Mouse (Mus musculus) hindbrain, embryonic 11.5 days (tissue): Measurements from ENCODE around the gene Ddc. TPM values are rescaled to one million over a fixed set of nuclear protein-coding genes. Genes with fewer than 3 reads are reported as not detected.

Experiments used
- ATAC-seq: fragments of 200-750 bp; cut with Nextera tagmentation; 2 replicates; pipeline ENCODE4 v1.8.0; 2017; ENCODE audit warnings: mild to moderate bottlenecking, moderate TSS enrichment, moderate library complexity; ENCODE audit not compliant: low FRiP score
- DNase-seq: peaks from one replicate; pipeline ENCODE4 v3.0.0-alpha.2; 2015; ENCODE audit warnings: low spot score
- H3K27ac ChIP-seq: fragments of 300-500 bp; sonication (generic); 2 replicates; pipeline ENCODE4 v1.5.1; 2014; ENCODE audit warnings: mild to moderate bottlenecking, low read depth, low read length
- H3K27me3 ChIP-seq: fragments of 300-500 bp; sonication (generic); 2 replicates; pipeline ENCODE4 v1.6.1; 2014; ENCODE audit warnings: mild to moderate bottlenecking, low read length, moderate library complexity, mixed read lengths; ENCODE audit not compliant: control insufficient read depth, insufficient read depth
- H3K36me3 ChIP-seq: fragments of 300-500 bp; sonication (generic); 2 replicates; pipeline ENCODE4 v1.6.1; 2014; ENCODE audit warnings: mild to moderate bottlenecking, low read length, moderate library complexity, mixed read lengths; ENCODE audit not compliant: control insufficient read depth, insufficient read depth
- H3K4me1 ChIP-seq: fragments of 300-500 bp; sonication (generic); replicated peaks from 2 replicates; pipeline ENCODE4 v1.6.1; 2014; ENCODE audit warnings: low read length, mixed read lengths; ENCODE audit not compliant: control insufficient read depth, insufficient read depth
- H3K4me2 ChIP-seq: fragments of 300-500 bp; sonication (generic); replicated peaks from 2 replicates; pipeline ENCODE4 v1.6.1; 2014; ENCODE audit warnings: mild to moderate bottlenecking, low read depth, low read length
- H3K4me3 ChIP-seq: fragments of 300-500 bp; sonication (generic); 2 replicates; pipeline ENCODE4 v1.5.1; 2014; ENCODE audit warnings: low read depth, low read length
- H3K9ac ChIP-seq: fragments of 300-500 bp; sonication (generic); 2 replicates; pipeline ENCODE4 v1.6.1; 2014; ENCODE audit warnings: low read depth, low read length
- H3K9me3 ChIP-seq: fragments of 300-500 bp; sonication (generic); 2 replicates; pipeline ENCODE4 v1.6.1; 2016; ENCODE audit warnings: low read length; ENCODE audit not compliant: control insufficient read depth
- WGBS: fragments of 180-500 bp; shearing (Covaris S2); extraction: QIAGEN DNeasy Blood & Tissue Kit; methylation state at CpG from one replicate; pipeline ENCODE4 v1.1.7; 2014; 5-methylcytosine and 5-hydroxymethylcytosine counted together
- polyA plus RNA-seq: library from polyadenylated mRNA; unstranded; fragments of >200 nt; fragmentation: Nextera tagmentation; extraction: Ambion mirVana; gene quantifications from 2 replicates; pipeline ENCODE4 v1.2.1, GENCODE M21; 2014

Ddc gene
- 8.3 and 14.3 TPM in 2 replicates for polyA plus RNA-seq

GRCm38 (mm10) chr11:11897645-11898357, at the start of gene Ddc:
Gene Ddc (minus strand): TSS chr11:11898144.
- no peaks in the 10 kb centered on the region for H3K4me1 ChIP-seq
- no peak within 1 kb of the TSS for H3K4me3 ChIP-seq
- 80% methylated on average over 12 of the region's 12 CpGs for WGBS
- ATAC-seq (no peak), DNase-seq (no peak)
- H3K4me2 ChIP-seq: no peak within 1 kb of the TSS
- H3K27ac ChIP-seq: no peak within 1 kb of the TSS
- H3K27me3 ChIP-seq: no peaks in the 10 kb centered on the region
- no peak within 1 kb of the TSS for H3K9ac ChIP-seq
- no peaks in the 10 kb centered on the region for H3K36me3 ChIP-seq
- no peaks in the 10 kb centered on the region for H3K9me3 ChIP-seq

DNA sequence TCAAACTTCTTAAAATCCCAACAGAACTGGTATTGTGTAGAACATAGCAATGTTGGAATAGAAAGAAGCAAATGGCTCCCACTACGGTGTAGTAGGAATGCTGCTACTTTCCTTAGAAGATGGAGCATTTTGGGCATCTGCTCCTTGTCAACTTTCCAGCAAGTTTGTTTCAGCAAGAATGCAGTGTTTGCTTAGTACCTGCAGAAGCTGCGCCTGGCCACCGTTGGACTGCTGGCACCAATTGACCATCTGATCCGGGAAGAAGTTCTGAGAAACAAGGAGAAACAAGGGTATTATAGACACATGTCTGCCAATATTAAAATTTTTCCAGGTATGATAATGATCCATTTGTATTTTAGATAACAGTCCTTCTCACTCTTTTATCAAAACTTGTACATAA, 47.8 kb upstream of the Ddc start:
- Histone ChIP-seq H3K4me2 (no peak overlapping the region), H3K9me3 (no peaks in the 10 kb centered on the region), H3K9ac (no peak overlapping the region), H3K4me3 (no peak overlapping the region), H3K4me1 (peaks cover 3% of the 10 kb centered on the region; the same call in 1 of the 2 replicates), H3K27ac (no peak overlapping the region), H3K27me3 (no peaks in the 10 kb centered on the region), H3K36me3 (no peaks in the 10 kb centered on the region)
- 92% methylated on average over 4 of the region's 4 CpGs for WGBS
- ATAC-seq (no peak), DNase-seq (no peak)

DNA sequence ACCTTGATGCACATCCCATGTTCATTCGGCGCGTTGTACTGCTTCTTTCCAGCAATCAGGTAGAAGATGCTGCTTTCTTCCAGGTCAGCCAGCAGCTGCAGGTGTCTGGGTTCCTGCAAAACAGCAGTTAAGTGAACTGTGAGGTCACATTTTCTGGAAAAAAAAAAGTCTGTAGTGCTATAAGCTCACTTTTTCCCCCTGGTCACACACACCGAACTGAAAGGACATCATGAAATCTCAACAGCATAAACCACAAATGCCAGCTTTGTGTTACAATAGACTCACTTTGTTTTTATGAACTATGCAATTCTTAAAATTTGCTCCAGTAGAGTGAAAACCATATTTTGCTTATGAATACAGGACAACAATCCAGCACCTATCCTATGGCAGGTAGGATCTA, 46.9 kb upstream of the Ddc start:
- Histone ChIP-seq H3K4me1 (peaks cover 3% of the 10 kb centered on the region; the same call in 1 of the 2 replicates), H3K36me3 (no peaks in the 10 kb centered on the region), H3K27ac (no peak overlapping the region), H3K4me2 (no peak overlapping the region), H3K9ac (no peak overlapping the region), H3K27me3 (no peaks in the 10 kb centered on the region), H3K9me3 (no peaks in the 10 kb centered on the region), H3K4me3 (no peak overlapping the region)
- ATAC-seq (no peak), DNase-seq (no peak)
- WGBS: 96% methylated on average over 4 of the region's 4 CpGs

- ATAC-seq (no peak), DNase-seq (no peak)
- Histone ChIP-seq H3K27me3 (no peaks in the 10 kb centered on the region), H3K9me3 (no peaks in the 10 kb centered on the region), H3K27ac (no peak overlapping the region), H3K9ac (no peak overlapping the region), H3K4me2 (no peak overlapping the region), H3K4me1 (peaks cover 3% of the 10 kb centered on the region; the same call in 1 of the 2 replicates), H3K4me3 (no peak overlapping the region), H3K36me3 (no peaks in the 10 kb centered on the region)
Measured at GRCm38 (mm10) chr11:11944082-11944349, 46.1 kb upstream of the Ddc start.

DNA sequence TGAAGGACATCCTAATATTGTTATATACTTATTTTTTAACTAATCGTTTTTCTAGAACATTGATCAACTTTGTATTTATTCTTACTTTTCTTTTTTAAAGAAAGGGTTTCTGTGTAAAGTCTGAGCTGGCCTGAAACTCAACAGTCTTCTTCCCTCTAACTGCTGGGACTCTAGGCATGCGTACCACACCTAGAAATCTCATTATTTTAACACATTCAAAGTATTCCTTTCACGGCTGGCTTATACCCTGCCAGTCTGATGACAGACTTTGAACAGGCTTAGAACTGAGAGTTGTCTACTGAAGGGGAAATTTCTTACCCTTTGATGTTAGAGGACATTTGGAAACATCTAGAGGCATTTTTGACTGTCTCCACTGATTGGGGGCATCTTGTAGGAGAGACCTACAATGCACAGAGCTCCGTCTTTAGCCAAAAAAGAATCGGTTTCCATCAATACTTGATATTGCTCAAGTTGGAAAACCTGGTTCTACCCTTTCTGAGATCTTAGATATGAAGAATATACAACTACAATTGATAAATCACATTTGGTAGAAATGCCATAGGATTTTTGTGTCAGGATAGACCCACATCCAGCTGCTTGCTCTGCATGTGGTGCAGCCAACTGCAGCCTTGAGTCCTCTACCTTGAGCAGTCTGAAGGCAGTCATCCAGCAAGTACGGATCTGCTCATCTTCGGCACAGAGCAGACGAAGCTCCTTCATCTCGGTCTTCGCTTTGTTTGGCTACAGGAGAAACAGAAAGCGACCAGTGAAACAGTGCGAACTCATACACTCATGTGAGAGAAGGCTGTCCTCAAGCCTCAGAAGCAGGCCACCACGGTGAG, 45.5 kb upstream of the Ddc start:
- WGBS: 84% methylated on average over 13 of the region's 13 CpGs
- Histone ChIP-seq H3K4me1 (peaks cover 3% of the 10 kb centered on the region; the same call in 1 of the 2 replicates), H3K36me3 (no peaks in the 10 kb centered on the region), H3K9ac (no peak overlapping the region), H3K9me3 (no peaks in the 10 kb centered on the region), H3K4me2 (no peak overlapping the region), H3K4me3 (no peak overlapping the region), H3K27ac (no peak overlapping the region), H3K27me3 (no peaks in the 10 kb centered on the region)
- DNase-seq (no peak), ATAC-seq (no peak)

- Histone ChIP-seq H3K4me2 (no peak overlapping the region), H3K9ac (no peak overlapping the region), H3K27me3 (no peaks in the 10 kb centered on the region), H3K27ac (0 out of 2 replicates have a peak overlapping the region, but pooled peaks have one; percentile 20), H3K4me1 (peaks cover 3% of the 10 kb centered on the region; the same call in 1 of the 2 replicates), H3K9me3 (no peaks in the 10 kb centered on the region), H3K4me3 (no peak overlapping the region), H3K36me3 (peaks cover 5% of the 10 kb centered on the region; the same call in 1 of the 2 replicates)
- ATAC-seq: no peak
- 42% methylated on average over 6 of the region's 6 CpGs for WGBS
- no peak for DNase-seq
Measured at GRCm38 (mm10) chr11:11942320-11943217, 44.6 kb upstream of the Ddc start.

DNA sequence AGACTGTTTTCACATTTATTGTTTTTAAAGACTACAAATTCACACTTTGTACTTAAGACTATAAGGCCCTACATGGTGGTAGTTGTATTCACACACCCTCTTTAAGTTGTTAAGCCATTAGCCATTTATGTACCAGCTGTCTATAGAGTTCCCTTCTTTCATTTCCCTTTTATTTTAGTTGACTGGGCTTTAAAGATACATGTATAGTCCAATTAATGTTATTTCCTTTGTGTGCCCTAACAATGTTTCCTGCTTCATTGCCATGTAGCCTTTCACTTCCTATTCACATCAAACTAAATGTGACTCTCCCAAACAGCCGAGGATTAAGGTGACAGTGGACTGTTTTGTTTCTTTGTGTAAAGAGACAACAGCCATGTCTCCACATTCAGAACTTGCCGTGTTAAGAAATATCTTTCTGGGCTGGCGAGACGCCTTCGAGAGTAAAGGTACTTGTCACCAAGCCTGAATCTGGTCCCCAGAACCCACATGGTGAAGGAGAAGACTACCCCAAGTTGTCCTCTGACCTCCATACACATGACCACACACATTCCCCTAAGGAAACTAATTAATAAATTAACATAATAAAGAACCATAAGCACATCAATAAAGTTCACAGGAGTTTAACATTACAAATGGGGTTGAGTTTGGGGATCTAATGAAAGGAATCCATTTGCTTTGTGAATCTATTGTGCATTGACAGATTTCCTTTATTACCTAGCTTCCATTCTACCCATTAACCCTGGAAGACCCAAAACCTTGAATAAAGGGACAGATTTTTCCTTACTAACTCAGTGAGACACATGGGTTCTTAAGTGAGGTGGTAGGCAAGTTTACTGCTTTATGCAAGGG, 43.1 kb upstream of the Ddc start:
- 46% methylated on average over 5 of the region's 5 CpGs for WGBS
- Histone ChIP-seq H3K4me2 (no peak overlapping the region), H3K4me1 (peaks cover 3% of the 10 kb centered on the region; the same call in 1 of the 2 replicates), H3K4me3 (no peak overlapping the region), H3K9me3 (no peaks in the 10 kb centered on the region), H3K36me3 (peaks cover 5% of the 10 kb centered on the region; the same call in 1 of the 2 replicates), H3K27ac (no peak overlapping the region), H3K9ac (no peak overlapping the region), H3K27me3 (no peaks in the 10 kb centered on the region)
- DNase-seq: no peak
- ATAC-seq: 0 out of 2 replicates have a peak, but pooled peaks have one; percentile 56

DNA sequence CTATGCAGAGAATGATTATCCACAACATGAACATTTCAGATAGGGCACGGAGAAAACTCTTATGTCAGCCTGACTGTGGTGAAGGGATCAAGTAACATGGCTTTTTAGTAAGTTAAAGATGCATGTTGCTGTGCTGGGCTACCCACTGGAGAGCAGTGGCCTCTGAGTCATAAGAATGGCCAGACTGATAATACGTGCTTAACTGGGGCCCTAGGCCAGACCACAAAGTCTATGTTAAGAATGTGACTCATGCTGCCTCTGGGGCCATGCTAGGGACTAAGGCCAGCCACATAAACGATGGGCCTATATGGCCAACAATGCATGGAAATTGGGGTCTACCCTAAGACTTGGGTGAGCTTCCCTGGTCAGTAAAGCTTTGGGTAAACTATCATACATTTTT, 41.7 kb upstream of the Ddc start:
- Histone ChIP-seq H3K4me2 (no peak overlapping the region), H3K4me1 (peaks cover 3% of the 10 kb centered on the region; the same call in 1 of the 2 replicates), H3K27me3 (no peaks in the 10 kb centered on the region), H3K36me3 (peaks cover 7% of the 10 kb centered on the region; the same call in 1 of the 2 replicates), H3K27ac (no peak overlapping the region), H3K4me3 (no peak overlapping the region), H3K9me3 (no peaks in the 10 kb centered on the region), H3K9ac (no peak overlapping the region)
- no peak for DNase-seq
- no peak for ATAC-seq
- 77% methylated on average over 3 of the region's 3 CpGs for WGBS
